Mouse (Mus musculus) gonadal fat pad, adult 2 months (tissue): ENCODE measurements around the gene Ptms. TPM values are rescaled to one million over a fixed set of nuclear protein-coding genes. Genes with fewer than 3 reads are reported as not detected.
A peak's percentile ranks its signal among the peaks of the same experiment; 100 is the strongest.

Source experiments
- DNase-seq: peaks from one replicate; pipeline ENCODE4 v3.0.0-alpha.2; 2012; ENCODE audit warnings: low read depth
- polyA plus RNA-seq: library from polyadenylated mRNA; depleted of rRNA; stranded (reverse); fragments of >200 nt; gene quantifications from 2 replicates; pipeline ENCODE4 v1.2.3, GENCODE M21; 2012

Ptms gene
- polyA plus RNA-seq, 1 experiment = 811 TPM

GRCm38 (mm10) chr6:124930231-124930630, 10.3 kb upstream of the Ptms start:
- peak; percentile 85 for DNase-seq

DNA sequence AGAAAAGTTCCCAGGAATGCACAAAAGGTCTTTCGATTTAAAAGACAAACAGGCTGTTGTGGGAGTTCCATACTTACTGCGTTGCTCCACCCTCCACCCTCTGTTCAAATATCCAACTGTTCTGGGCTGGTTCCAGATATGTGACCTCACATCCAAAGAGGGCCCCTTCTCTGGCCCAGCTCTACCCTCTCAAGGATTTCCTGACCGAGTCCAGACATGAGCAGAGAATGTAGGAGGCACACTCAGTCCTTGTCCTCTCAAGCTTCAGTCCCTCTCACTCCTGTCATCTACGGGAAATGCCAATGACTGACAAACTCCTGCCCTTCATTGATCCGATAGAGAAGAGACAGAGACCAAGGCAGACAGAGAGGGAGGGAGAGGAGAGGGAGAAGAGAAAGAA, 6.0 kb upstream of the Ptms start:
- no peak for DNase-seq

DNA sequence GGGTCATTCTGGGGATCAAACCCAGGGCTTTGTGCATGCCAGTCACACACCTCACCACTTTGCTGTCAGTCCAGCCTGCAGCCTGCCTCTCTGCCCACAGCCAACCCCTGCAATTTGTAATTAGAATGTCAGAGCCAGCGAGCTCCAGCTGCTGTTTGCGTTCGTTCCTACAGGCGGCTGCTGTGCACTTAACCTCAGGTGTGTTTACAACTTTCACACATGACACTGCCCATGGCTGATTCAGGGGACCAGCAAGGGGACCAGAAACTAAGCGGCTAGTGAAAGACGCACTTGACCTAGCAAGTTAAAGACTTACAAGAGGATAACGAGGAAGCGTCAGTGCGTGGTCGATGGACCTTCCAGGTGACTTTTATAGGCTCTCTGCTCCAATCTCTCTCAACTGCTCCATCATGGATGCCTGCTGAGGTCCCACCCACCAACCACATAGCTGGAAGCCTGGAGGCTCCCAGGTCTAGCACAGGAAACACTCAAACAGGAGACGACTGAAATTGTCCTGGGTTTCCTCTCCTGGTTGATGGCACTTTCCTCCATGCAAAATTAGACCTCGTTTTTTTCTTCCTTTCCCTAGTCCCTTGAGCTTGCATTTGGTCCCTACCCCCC, 5.4 kb upstream of the Ptms start:
- no peak for DNase-seq

DNA sequence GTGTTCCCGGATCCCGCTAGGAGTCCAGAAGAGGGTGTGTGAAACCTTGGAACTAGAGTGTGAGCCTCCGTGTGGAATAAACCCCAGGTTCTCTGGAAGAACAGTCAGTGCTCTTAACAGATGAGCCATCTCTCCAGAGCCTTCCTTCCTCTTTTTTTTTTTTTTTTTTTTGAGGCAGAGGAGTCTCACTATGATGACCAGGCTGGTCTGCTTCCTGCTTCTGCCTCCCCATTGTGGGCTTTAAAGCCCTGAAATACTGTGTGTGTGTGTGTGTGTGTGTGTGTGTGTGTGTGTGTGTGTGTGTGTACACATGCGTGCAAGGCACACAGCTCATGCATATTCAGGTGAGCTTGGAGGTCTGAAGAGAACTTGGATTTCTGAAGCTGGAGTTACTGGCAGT, 1.6 kb upstream of the Ptms start:
- DNase-seq = no peak

GRCm38 (mm10) chr6:124920318-124921085, 599 bp upstream of the Ptms start:
- DNase-seq = no peak

GRCm38 (mm10) chr6:124918890-124919627, 844 bp downstream of the Ptms start:
- no peak for DNase-seq

GRCm38 (mm10) chr6:124918331-124918690, 1.6 kb downstream of the Ptms start:
- DNase-seq = no peak

DNA sequence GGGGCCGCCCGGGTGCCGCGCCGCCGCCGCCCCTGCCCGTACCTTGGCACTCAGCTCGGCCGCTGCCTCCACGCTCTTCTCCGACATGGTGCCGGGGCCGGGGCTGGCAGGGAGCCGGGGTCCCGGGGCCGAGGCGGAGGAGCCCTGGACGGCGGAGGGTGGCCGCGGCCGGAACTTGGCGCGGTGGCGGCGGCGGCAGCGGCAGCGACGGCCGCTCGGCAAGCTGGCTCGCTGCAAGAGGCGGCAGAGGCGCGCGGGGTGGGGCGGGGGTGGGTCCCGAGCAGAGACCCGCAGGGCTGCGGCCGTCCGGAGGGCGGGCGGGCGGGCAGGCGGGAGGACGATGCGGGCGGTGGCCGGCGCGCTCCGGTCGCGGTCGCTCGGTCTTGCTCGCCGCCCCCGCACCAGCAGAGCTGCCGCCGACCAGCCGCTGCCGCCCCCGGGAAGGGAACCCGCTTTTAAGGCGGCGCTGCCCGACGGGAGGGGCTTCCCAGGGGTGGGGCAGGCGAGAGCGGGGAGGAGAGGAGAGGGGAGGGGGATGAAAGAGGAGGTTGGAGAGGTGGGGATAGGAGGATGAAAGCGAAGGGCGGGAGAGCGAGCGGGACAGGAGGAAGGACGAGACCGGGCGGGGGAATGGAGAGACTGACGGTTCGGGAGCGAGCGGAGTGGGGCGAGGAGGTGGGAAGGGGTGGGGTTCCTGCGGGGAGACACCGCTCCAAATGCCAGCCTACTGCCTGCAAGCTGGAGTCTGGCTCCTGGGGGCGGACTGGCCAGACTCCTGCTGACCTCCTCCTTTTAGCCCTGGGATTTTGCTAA, 2.2 kb downstream of the Ptms start:
- no peak for DNase-seq

DNA sequence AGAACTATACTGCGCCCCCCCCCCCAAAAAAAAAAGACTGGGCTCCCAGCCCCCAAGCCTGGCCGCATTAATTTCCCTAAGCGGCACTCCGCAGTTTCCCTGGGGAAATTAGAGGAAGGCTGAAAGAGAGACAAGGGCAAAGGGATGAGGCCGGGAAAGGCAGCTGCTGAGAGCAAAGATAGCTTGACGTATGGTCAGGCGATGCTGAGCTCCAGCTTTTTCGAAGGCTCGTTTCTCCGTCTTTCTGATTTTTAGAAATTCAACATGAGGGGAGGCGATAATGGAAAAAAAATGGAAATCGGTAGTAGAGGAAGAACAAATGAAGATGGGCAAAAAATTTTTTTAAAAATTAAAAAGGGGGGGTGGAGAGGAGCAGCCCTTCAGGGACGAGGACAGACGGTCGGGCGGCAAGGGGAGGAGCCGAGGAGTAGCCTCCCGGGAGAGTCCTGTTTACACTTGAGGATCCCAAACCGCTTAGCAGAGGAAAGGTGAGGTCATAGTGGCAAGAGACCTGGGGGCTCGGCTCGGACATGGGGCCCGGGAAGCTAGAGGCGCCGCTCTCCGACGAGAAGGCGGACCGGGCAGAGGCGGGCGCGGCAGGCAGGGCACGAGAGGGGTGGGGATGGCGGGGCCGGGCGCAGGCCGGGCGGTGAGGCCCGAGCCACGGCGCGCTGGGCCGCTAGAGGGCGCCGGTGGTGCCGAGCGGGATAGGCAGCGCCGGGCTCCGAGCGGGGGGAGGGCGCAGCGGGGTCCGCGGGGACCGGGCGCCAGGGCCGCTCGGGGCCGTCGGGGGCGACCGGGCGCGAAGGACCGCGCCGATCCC, 3.0 kb downstream of the Ptms start:
- DNase-seq = no peak

- DNase-seq = no peak
Observed at GRCm38 (mm10) chr6:124915942-124916694, 3.8 kb downstream of the Ptms start.

- no peak for DNase-seq
Observed at GRCm38 (mm10) chr6:124915160-124915941, 4.6 kb downstream of the Ptms start.

DNA sequence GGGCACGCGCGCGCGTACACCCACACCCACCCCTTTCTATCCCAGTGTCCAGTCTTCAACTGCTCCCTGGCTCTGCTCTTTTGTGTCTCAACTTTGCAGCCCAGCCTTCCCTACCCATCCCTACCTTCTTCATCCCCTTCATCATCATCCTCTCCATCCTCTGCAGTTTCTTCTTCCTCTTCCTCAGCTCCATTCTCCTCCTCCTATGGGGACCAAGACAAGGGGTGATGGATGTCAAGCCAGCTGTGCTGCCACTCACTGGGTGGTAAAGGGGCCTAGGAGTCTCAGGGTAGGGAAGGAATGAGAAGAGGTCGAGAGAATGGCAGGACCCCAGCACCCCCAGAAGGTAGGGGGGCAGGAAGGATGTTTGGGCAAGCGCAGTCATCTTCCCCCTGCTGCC, 5.4 kb downstream of the Ptms start:
- DNase-seq = no peak

GRCm38 (mm10) chr6:124913721-124914285, 6.1 kb downstream of the Ptms start:
- no peak for DNase-seq

GRCm38 (mm10) chr6:124913214-124913613, 6.7 kb downstream of the Ptms start:
- DNase-seq = no peak

DNA sequence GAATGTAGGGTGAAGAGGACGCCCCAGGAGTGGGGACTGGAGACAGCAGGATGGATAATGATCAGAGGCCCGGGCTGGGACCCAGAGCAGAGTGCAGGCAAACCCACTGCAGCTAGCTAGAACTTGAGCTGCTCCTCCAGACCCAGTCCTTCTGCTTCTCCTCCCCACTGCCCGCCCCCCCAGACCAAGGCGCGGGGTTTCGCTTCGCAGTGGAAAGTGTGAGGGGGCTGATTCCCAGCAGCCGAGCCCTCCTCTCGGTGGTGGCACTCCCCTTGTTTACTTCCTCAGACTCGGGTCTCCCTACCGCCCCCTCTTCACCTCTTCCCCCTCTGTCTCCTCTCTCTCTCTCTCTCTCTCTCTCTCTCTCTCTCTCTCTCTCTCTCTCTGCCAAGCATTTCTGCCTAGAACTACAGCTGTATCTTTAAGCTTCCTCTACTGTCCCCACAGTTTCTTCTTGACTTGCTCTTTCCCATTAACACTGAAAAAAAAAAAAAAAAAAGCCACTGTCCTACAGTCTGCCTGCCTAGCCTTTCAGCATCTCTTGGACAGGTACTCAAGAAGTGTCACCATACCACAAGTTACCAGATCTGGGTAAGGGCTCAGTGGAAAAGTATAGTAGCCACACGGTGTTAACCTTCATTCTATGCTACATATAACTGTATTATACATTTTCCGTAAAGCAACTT, 8.2 kb downstream of the Ptms start, which contains the start of gene Lag3:
Gene Lag3 (minus strand): TSS at position 173 of the 686 bp plus-strand sequence.
- DNase-seq = no peak

DNA sequence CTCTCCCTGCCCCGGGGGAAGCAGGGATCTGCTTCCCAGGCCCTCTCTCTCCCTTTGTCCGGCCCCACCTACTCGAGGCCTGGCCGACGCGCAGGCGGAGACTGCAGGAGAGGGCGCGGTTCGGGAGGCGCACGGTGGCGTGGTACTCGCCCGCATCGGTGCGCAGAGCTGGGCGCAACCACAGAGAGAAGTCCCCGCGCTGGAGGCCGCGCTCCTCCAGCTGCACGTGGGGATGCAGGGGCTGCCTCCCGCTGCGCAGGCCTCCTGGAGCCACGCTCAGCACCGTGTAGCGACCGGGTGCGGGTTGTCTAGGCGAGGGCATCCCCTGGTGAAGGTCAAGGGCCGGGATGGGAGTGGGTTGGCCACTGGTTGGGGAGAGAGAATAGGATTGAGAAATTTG, 9.9 kb downstream of the Ptms start:
- DNase-seq = no peak

- DNase-seq = no peak
Observed at GRCm38 (mm10) chr6:124907767-124908166, 12.1 kb downstream of the Ptms start.

GRCm38 (mm10) chr6:124904991-124905860, 14.7 kb downstream of the Ptms start:
- no peak for DNase-seq
